In genomic region chrX:99531154-99531553, GRCm38 (mm10) we compare ENCODE assay signal across 12 mouse cellular contexts.
DNase-seq lines count a peak whose midpoint lies in the region; ATAC-seq and TF ChIP-seq lines count a peak whose summit lies in the region.
"Had no signal": no experiment of that assay in that cellular context is flagged by ENCODE, and none has a peak within 500 bp of the region (broad histone marks: within the 10 kb centered on the region; RNA-seq: fewer than 3 reads in every experiment).

No protein-coding gene starts in this region.

- peak; percentile 38 for DNase-seq in kidney, adult 11 months
- peak; percentile 13 for DNase-seq in midbrain, postnatal 0 days (ENCODE audit: low spot score)
- DNase-seq in brain, adult 2 months (ENCODE audit: low read depth, low spot score), result peak; percentile 64
- DNase-seq in stomach, postnatal 0 days (ENCODE audit: low spot score), result no peak
- DNase-seq in thymus, postnatal 14 days, result no peak
- DNase-seq: cerebellum, adult 11-12 months; liver had no signal

- WGBS in kidney, embryonic 15.5 days, result 60% methylated on average over 3 of the region's 3 CpGs
- 85% methylated on average over 3 of the region's 3 CpGs for WGBS in midbrain, postnatal 0 days
- 76% methylated on average over 3 of the region's 3 CpGs for WGBS in midbrain, embryonic 16.5 days
- WGBS in stomach, postnatal 0 days, result 44% methylated on average over 3 of the region's 3 CpGs

- H3K4me1 ChIP-seq in kidney, embryonic 15.5 days, result no peaks in the 10 kb centered on the region
- no peaks in the 10 kb centered on the region for H3K4me1 ChIP-seq in midbrain, postnatal 0 days (ENCODE audit: insufficient read depth, low read length)
- H3K4me1 ChIP-seq in midbrain, embryonic 16.5 days (ENCODE audit: control insufficient read depth, insufficient read depth, low read length), result peaks cover 8% of the 10 kb centered on the region; the same call in 1 of the 2 replicates
- no peaks in the 10 kb centered on the region for H3K4me1 ChIP-seq in stomach, postnatal 0 days (replicated peaks; ENCODE audit: control insufficient read depth, insufficient read depth)

- H3K27me3 ChIP-seq in kidney, embryonic 15.5 days, result peaks cover 75% of the 10 kb centered on the region
- H3K27me3 ChIP-seq in midbrain, postnatal 0 days (ENCODE audit: insufficient read depth, low read length), result peaks cover 19% of the 10 kb centered on the region; the same call in 1 of the 2 replicates
- H3K27me3 ChIP-seq in midbrain, embryonic 16.5 days (ENCODE audit: control insufficient read depth, insufficient read depth, low read depth, low read length), result peaks cover 23% of the 10 kb centered on the region
- H3K27me3 ChIP-seq in stomach, postnatal 0 days (ENCODE audit: control insufficient read depth, insufficient read depth, low read length), result no peaks in the 10 kb centered on the region

- no peak for TF ChIP-seq CTCF in midbrain, postnatal 0 days (IDR thresholded peaks at IDR 0.05)
- no peak for TF ChIP-seq CTCF in stomach, postnatal 0 days (IDR thresholded peaks at IDR 0.05; ENCODE audit: low read depth)

- no peaks in the 10 kb centered on the region for H3K9me3 ChIP-seq in kidney, embryonic 15.5 days (replicated peaks)
- H3K9me3 ChIP-seq in midbrain, postnatal 0 days (ENCODE audit: low read length), result no peaks in the 10 kb centered on the region
- H3K9me3 ChIP-seq in midbrain, embryonic 16.5 days (replicated peaks; ENCODE audit: control insufficient read depth, low read length, poor library complexity, severe bottlenecking), result no peaks in the 10 kb centered on the region
- no peaks in the 10 kb centered on the region for H3K9me3 ChIP-seq in stomach, postnatal 0 days (ENCODE audit: control insufficient read depth, low read length)

- H3K4me3 ChIP-seq in kidney, embryonic 15.5 days (replicated peaks), result no peak overlapping the region
- no peak overlapping the region for H3K4me3 ChIP-seq in midbrain, postnatal 0 days (ENCODE audit: low read depth, low read length)
- H3K4me3 ChIP-seq in midbrain, embryonic 16.5 days (ENCODE audit: low read depth, low read length), result no peak overlapping the region
- H3K4me3 ChIP-seq in stomach, postnatal 0 days (ENCODE audit: low read depth, low read length), result no peak overlapping the region
- H3K4me3 ChIP-seq: erythroblast, embryonic 14.5 days; left cerebral cortex, adult 2 months; megakaryocyte, embryonic 14.5 days had no signal

- H3K9ac ChIP-seq in kidney, embryonic 15.5 days, result no peak overlapping the region
- H3K9ac ChIP-seq in midbrain, postnatal 0 days (replicated peaks; ENCODE audit: low read length, poor library complexity, severe bottlenecking), result no peak overlapping the region
- H3K9ac ChIP-seq in midbrain, embryonic 16.5 days (ENCODE audit: low read depth, low read length), result no peak overlapping the region
- H3K9ac ChIP-seq in stomach, postnatal 0 days (ENCODE audit: low read length), result no peak overlapping the region

- H3K36me3 ChIP-seq in kidney, embryonic 15.5 days, result no peaks in the 10 kb centered on the region
- H3K36me3 ChIP-seq in midbrain, postnatal 0 days (ENCODE audit: insufficient read depth, low read length), result no peaks in the 10 kb centered on the region
- H3K36me3 ChIP-seq in midbrain, embryonic 16.5 days (ENCODE audit: control insufficient read depth, insufficient read depth, low read length), result no peaks in the 10 kb centered on the region
- H3K36me3 ChIP-seq in stomach, postnatal 0 days (ENCODE audit: control insufficient read depth, insufficient read depth, low read length), result no peaks in the 10 kb centered on the region

- no peak for ATAC-seq in kidney, embryonic 15.5 days (replicated peaks; ENCODE audit: low FRiP score)
- no peak for ATAC-seq in midbrain, postnatal 0 days (ENCODE audit: low FRiP score)
- ATAC-seq in midbrain, embryonic 16.5 days, result no peak
- peak; percentile 57; the same call in 1 of the 2 replicates for ATAC-seq in stomach, postnatal 0 days (ENCODE audit: low FRiP score, low TSS enrichment)

- no peak overlapping the region for H3K27ac ChIP-seq in kidney, embryonic 15.5 days
- no peak overlapping the region for H3K27ac ChIP-seq in midbrain, postnatal 0 days (ENCODE audit: low read depth, low read length)
- no peak overlapping the region for H3K27ac ChIP-seq in midbrain, embryonic 16.5 days (ENCODE audit: low read length)
- no peak overlapping the region for H3K27ac ChIP-seq in stomach, postnatal 0 days (replicated peaks)
- H3K27ac ChIP-seq: left cerebral cortex, adult 2 months had no signal

- no peak overlapping the region for H3K4me2 ChIP-seq in kidney, embryonic 15.5 days
- H3K4me2 ChIP-seq in midbrain, postnatal 0 days (ENCODE audit: low read depth, low read length, poor library complexity, severe bottlenecking), result no peak overlapping the region
- H3K4me2 ChIP-seq in midbrain, embryonic 16.5 days (ENCODE audit: low read length), result no peak overlapping the region
- H3K4me2 ChIP-seq in stomach, postnatal 0 days (replicated peaks; ENCODE audit: low read depth), result no peak overlapping the region

- no peak for TF ChIP-seq EP300 in stomach, postnatal 0 days (optimal IDR thresholded peaks at IDR 0.05)

Comparison
In these comparisons a context has a peak if more than half of its experiments do, and no peak if none do; other contexts are left out.
1. DNase-seq: peak in kidney, adult 11 months (single experiment), midbrain, postnatal 0 days (single experiment) and brain, adult 2 months (single experiment); none in stomach, postnatal 0 days (single experiment) and thymus, postnatal 14 days (single experiment).